Mouse (Mus musculus): Measurements from ENCODE around the gene Ifna4. TPM values are rescaled to one million over a fixed set of nuclear protein-coding genes. Genes with fewer than 3 reads are reported as not detected.

Gene Ifna4
- polyA plus RNA-seq, 1 experiment from 2014 or later: not detected

- H3K9me3 ChIP-seq (replicated peaks; ENCODE audit: control insufficient read depth, low read length): no peaks in the 10 kb centered on the region
- no peaks in the 10 kb centered on the region for H3K4me1 ChIP-seq (ENCODE audit: control insufficient read depth, insufficient read depth, low read length)
- H3K4me3 ChIP-seq (ENCODE audit: low read depth, low read length): no peak overlapping the region
- DNase-seq (ENCODE audit: low spot score) (no peak), ATAC-seq (no peak)
- no peaks in the 10 kb centered on the region for H3K36me3 ChIP-seq (ENCODE audit: control insufficient read depth, insufficient read depth, low read length)
- no peak overlapping the region for H3K9ac ChIP-seq (ENCODE audit: low read length)
- no peak overlapping the region for H3K4me2 ChIP-seq (ENCODE audit: low read length)
- H3K27ac ChIP-seq (ENCODE audit: low read depth, low read length): no peak overlapping the region
- H3K27me3 ChIP-seq (replicated peaks; ENCODE audit: control insufficient read depth, insufficient read depth, low read length): no peaks in the 10 kb centered on the region
Observed at GRCm38 (mm10) chr4:88859214-88859613, 17.6 kb downstream of the Ifna4 start.

GRCm38 (mm10) chr4:88863309-88863708 lies 21.6 kb downstream of the Ifna4 start:
- no peak for DNase-seq (ENCODE audit: low spot score)

DNA sequence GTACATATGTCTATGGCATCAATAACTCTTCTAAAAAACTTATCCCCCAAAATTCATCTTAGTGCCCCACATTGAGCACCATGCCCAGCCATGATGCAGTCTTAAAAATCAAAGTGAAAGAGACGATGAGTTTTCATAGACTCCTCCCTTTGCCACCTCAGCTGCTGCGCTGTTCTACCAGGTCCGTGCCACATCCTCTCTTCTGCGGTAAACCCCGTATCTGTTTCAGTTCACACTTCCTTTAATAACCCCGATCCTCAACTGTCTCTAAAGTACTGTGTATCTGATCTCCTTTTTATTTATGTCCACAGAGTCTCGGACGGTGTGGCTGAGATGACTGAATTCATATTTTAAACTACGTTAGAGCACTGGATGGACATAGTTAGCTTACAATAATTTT lies 22.9 kb downstream of the Ifna4 start:
- H3K9me3 ChIP-seq (replicated peaks; ENCODE audit: control insufficient read depth, low read length): no peaks in the 10 kb centered on the region
- no peaks in the 10 kb centered on the region for H3K36me3 ChIP-seq (ENCODE audit: control insufficient read depth, insufficient read depth, low read length)
- WGBS: 76% methylated on average over 9 of the region's 9 CpGs
- no peak for ATAC-seq
- DNase-seq (ENCODE audit: low spot score): no peak
- no peaks in the 10 kb centered on the region for H3K4me1 ChIP-seq (ENCODE audit: control insufficient read depth, insufficient read depth, low read length)
- H3K4me3 ChIP-seq (ENCODE audit: low read depth, low read length): no peak overlapping the region
- H3K27ac ChIP-seq (ENCODE audit: low read depth, low read length): no peak overlapping the region
- no peak overlapping the region for H3K4me2 ChIP-seq (ENCODE audit: low read length)
- no peak overlapping the region for H3K9ac ChIP-seq (ENCODE audit: low read length)
- H3K27me3 ChIP-seq (replicated peaks; ENCODE audit: control insufficient read depth, insufficient read depth, low read length): no peaks in the 10 kb centered on the region

More at GRCm38 (mm10) chr4:88863309-88863708, 21.6 kb downstream of the Ifna4 start:
- Histone ChIP-seq H3K36me3 (ENCODE audit: control insufficient read depth, insufficient read depth, low read length) (no peaks in the 10 kb centered on the region), H3K4me1 (ENCODE audit: control insufficient read depth, insufficient read depth, low read length) (no peaks in the 10 kb centered on the region), H3K4me3 (ENCODE audit: low read depth, low read length) (no peak overlapping the region), H3K9ac (ENCODE audit: low read length) (no peak overlapping the region), H3K27me3 (replicated peaks; ENCODE audit: control insufficient read depth, insufficient read depth, low read length) (no peaks in the 10 kb centered on the region), H3K9me3 (replicated peaks; ENCODE audit: control insufficient read depth, low read length) (no peaks in the 10 kb centered on the region), H3K4me2 (ENCODE audit: low read length) (no peak overlapping the region), H3K27ac (ENCODE audit: low read depth, low read length) (no peak overlapping the region)
- no peak for ATAC-seq
- 3% methylated on average over 7 of the region's 7 CpGs for WGBS

DNA sequence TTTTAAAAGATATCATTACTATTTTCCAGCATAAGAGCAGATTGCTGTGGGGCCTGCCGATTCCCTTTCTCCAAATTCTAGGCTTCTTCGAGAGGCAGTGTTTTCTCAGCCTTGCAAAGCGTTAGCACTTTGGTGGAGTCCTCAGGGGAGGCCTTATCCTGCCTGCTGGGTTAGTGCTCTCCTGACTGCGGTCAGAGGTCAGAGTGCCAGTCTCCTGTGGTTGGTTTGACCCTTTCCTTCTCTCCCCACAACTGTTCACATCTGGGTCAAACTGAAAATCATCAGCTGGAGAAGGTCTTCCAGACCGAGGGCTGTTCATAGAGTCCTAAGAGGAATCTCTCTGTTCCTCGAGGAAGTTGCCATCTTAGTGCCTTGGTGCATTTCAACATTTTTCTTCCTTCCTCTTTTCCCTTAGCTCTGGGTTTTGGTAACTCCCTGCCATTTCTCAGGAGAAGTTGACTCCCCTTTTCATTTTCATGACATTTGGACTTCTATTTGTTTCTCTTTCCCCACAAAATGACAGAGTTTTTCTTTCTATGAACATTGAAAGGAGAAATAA lies 23.4 kb downstream of the Ifna4 start:
- Histone ChIP-seq H3K36me3 (ENCODE audit: control insufficient read depth, insufficient read depth, low read length) (no peaks in the 10 kb centered on the region), H3K27me3 (replicated peaks; ENCODE audit: control insufficient read depth, insufficient read depth, low read length) (no peaks in the 10 kb centered on the region), H3K9ac (ENCODE audit: low read length) (no peak overlapping the region), H3K4me3 (ENCODE audit: low read depth, low read length) (no peak overlapping the region), H3K4me2 (ENCODE audit: low read length) (no peak overlapping the region), H3K4me1 (ENCODE audit: control insufficient read depth, insufficient read depth, low read length) (no peaks in the 10 kb centered on the region), H3K27ac (ENCODE audit: low read depth, low read length) (no peak overlapping the region), H3K9me3 (replicated peaks; ENCODE audit: control insufficient read depth, low read length) (no peaks in the 10 kb centered on the region)
- WGBS: 68% methylated on average over 6 of the region's 6 CpGs
- no peak for DNase-seq (ENCODE audit: low spot score)
- ATAC-seq: no peak

- H3K27ac ChIP-seq (ENCODE audit: low read depth, low read length): no peak overlapping the region
- peak overlapping the region; percentile 62 for H3K4me2 ChIP-seq (ENCODE audit: low read length)
- DNase-seq (ENCODE audit: low spot score): peak; percentile 81
- H3K9ac ChIP-seq (ENCODE audit: low read length): peak overlapping the region; percentile 59
- H3K36me3 ChIP-seq (ENCODE audit: control insufficient read depth, insufficient read depth, low read length): no peaks in the 10 kb centered on the region
- H3K4me1 ChIP-seq (ENCODE audit: control insufficient read depth, insufficient read depth, low read length): no peaks in the 10 kb centered on the region
- ATAC-seq: peak; percentile 74
- no peaks in the 10 kb centered on the region for H3K9me3 ChIP-seq (replicated peaks; ENCODE audit: control insufficient read depth, low read length)
- no peaks in the 10 kb centered on the region for H3K27me3 ChIP-seq (replicated peaks; ENCODE audit: control insufficient read depth, insufficient read depth, low read length)
- 0% methylated on average over 8 of the region's 8 CpGs for WGBS
- peak overlapping the region; percentile 45 for H3K4me3 ChIP-seq (ENCODE audit: low read depth, low read length)
Observed at GRCm38 (mm10) chr4:88867366-88867925, 25.8 kb downstream of the Ifna4 start.

DNA sequence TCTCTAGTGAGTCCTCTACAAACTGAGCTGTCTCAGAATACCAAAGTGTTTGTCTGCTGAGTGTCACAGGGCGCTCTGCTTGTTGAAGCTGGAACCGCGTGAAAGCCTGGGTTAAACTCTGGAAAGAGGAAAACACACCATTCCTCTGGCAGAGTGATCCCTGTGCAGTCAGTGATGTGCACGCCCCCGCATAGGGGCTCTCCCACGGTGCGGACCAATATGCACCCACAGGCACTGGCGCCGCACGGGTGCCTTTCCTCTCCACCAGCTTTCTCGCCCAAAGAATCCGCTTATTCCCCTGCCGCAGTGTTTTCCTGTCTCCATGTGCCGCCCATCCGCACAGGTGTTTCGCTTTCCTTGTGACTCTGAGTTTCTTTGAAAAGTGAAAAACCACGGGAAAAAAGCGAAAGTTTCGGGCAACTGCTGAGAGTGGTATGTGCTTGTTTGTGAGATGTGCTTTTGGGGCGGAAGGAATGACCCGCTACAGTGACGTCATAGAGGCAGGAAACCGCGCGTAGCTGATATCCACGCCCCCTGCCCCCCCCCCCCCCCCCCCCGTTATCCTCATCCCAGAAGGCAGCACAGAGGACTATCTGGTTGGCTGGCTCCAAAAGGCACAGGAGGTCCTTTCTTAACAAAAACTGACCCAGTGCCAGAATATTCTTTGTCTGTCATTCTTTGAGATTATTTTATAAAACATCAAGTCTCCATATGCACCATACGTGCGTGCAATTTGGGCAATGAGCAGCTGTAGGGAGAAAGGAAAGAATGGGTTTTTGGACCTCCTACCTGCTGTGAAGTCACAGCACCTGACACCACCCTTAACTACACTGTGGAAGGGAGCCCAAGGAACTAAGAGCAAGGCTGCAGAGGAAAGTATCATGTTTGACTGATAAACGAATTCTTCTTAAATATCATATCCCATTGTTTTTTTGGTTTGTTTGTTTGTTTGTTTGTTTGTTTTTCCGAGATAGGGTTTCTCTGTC lies 26.6 kb downstream of the Ifna4 start:
- Histone ChIP-seq H3K36me3 (ENCODE audit: control insufficient read depth, insufficient read depth, low read length) (no peaks in the 10 kb centered on the region), H3K9me3 (replicated peaks; ENCODE audit: control insufficient read depth, low read length) (no peaks in the 10 kb centered on the region), H3K9ac (ENCODE audit: low read length) (peak overlapping the region; percentile 59), H3K4me1 (ENCODE audit: control insufficient read depth, insufficient read depth, low read length) (no peaks in the 10 kb centered on the region), H3K27ac (ENCODE audit: low read depth, low read length) (no peak overlapping the region), H3K4me3 (ENCODE audit: low read depth, low read length) (peak overlapping the region; percentile 45), H3K4me2 (ENCODE audit: low read length) (peak overlapping the region; percentile 62), H3K27me3 (replicated peaks; ENCODE audit: control insufficient read depth, insufficient read depth, low read length) (no peaks in the 10 kb centered on the region)
- ATAC-seq (peak; percentile 79), DNase-seq (ENCODE audit: low spot score) (peak; percentile 67)
- WGBS: 7% methylated on average over 30 of the region's 31 CpGs

GRCm38 (mm10) chr4:88872691-88873090 lies 31.0 kb downstream of the Ifna4 start:
- Histone ChIP-seq H3K27me3 (replicated peaks; ENCODE audit: control insufficient read depth, insufficient read depth, low read length) (no peaks in the 10 kb centered on the region), H3K27ac (ENCODE audit: low read depth, low read length) (no peak overlapping the region), H3K4me3 (ENCODE audit: low read depth, low read length) (no peak overlapping the region), H3K9ac (ENCODE audit: low read length) (no peak overlapping the region), H3K36me3 (ENCODE audit: control insufficient read depth, insufficient read depth, low read length) (no peaks in the 10 kb centered on the region), H3K9me3 (replicated peaks; ENCODE audit: control insufficient read depth, low read length) (no peaks in the 10 kb centered on the region), H3K4me2 (ENCODE audit: low read length) (no peak overlapping the region), H3K4me1 (ENCODE audit: control insufficient read depth, insufficient read depth, low read length) (no peaks in the 10 kb centered on the region)
- ATAC-seq (no peak), DNase-seq (ENCODE audit: low spot score) (peak; percentile 78)
- 0% methylated on average over 2 of the region's 2 CpGs for WGBS

GRCm38 (mm10) chr4:88875435-88876095 lies 33.9 kb downstream of the Ifna4 start:
- no peak overlapping the region for H3K4me2 ChIP-seq (ENCODE audit: low read length)
- 74% methylated on average over 4 of the region's 4 CpGs for WGBS
- no peak overlapping the region for H3K9ac ChIP-seq (ENCODE audit: low read length)
- H3K27ac ChIP-seq (ENCODE audit: low read depth, low read length): no peak overlapping the region
- H3K27me3 ChIP-seq (replicated peaks; ENCODE audit: control insufficient read depth, insufficient read depth, low read length): no peaks in the 10 kb centered on the region
- H3K4me1 ChIP-seq (ENCODE audit: control insufficient read depth, insufficient read depth, low read length): no peaks in the 10 kb centered on the region
- no peaks in the 10 kb centered on the region for H3K9me3 ChIP-seq (replicated peaks; ENCODE audit: control insufficient read depth, low read length)
- DNase-seq (ENCODE audit: low spot score) (no peak), ATAC-seq (no peak)
- no peak overlapping the region for H3K4me3 ChIP-seq (ENCODE audit: low read depth, low read length)
- H3K36me3 ChIP-seq (ENCODE audit: control insufficient read depth, insufficient read depth, low read length): no peaks in the 10 kb centered on the region

All from forebrain, embryonic 14.5 days (tissue).